Mouse (Mus musculus) frontal cortex, adult (tissue): ENCODE results near the gene Lhx1.

Experiments used
- ATAC-seq: cut with Nextera tagmentation; 2 replicates; pipeline ENCODE4 v1.9.2; 2017; ENCODE audit warnings: mild to moderate bottlenecking, moderate library complexity, mixed read lengths; ENCODE audit not compliant: low TSS enrichment

Gene Lhx1

DNA sequence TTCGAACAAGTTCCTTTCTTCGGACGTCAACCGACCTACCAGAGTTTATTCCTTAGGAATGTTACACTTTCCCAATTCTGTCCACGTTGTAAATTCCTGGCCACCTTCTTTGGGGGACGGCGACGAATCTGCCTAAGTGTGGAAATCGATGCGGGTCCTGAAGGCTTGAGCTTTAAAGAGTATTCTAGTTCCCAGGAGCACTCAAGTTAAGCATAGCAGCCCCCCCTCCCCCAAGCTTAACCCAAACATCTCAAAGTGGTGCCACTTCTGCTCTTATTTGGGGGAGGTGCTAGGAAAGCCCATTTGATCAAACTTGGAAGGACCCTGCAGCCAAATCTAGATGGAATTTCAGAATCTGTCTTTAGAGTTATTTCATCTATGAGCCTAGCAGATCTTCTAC, 1.1 kb upstream of the Lhx1 start:
- ATAC-seq, result no peak

GRCm38 (mm10) chr11:84524511-84525270, 644 bp downstream of the Lhx1 start:
- ATAC-seq, result no peak

DNA sequence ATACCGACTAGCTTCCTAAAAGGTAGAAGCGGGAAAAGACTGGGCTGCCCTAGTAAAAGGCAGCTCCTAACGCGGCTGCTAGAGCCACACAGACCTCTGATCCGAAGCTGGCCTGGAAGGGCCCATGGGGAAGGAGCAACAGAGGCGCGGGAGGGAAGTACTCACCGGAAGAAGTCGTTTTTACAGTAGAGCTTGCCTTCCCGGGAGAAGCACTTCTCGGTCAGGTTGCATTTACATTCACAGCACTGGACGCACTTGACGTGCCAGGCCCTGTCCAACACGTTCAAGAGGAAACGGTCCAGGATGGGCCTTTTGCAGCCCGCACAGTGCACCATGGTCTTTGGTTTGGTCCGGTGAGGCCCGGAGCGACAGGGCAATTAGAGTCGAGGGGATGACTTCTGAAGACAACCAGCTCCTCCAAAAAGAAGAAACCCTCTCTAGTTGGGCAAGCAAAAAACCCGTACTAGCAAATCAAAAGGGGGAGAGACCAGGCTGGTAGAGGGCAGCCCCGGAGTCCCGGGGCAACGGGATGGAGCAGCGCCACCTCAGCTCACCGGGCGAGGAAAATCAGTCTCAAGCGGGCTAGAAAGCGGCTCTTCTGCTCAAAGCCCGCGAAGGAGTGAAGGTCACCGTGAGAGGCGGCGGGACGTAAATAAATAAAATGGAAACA, 1.4 kb downstream of the Lhx1 start:
- no peak for ATAC-seq

DNA sequence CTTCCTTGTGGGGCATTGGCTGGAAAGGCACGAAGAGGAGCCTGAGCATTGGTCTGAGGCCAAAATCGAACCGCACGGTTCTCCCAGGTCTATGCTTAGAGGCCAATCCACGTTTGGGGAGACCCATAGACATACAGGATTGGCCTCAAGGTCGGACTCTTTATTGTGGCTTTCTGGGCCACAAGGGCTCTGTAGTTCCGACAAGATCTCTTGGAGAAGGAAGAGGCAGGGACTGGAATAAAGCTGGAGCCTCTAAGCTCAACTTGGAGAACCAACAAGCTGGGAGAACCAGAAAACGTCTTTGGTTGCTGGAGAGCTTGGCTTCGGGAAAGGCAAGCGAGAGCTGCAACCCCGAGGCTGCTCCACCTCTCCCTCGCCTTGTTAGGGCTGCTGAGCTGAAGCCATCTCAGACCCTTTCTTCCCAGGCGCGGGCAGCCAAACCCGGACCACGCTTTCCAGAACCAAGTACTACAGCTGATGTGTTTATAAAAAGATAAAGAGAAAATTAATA, 2.0 kb downstream of the Lhx1 start:
- ATAC-seq, result no peak

DNA sequence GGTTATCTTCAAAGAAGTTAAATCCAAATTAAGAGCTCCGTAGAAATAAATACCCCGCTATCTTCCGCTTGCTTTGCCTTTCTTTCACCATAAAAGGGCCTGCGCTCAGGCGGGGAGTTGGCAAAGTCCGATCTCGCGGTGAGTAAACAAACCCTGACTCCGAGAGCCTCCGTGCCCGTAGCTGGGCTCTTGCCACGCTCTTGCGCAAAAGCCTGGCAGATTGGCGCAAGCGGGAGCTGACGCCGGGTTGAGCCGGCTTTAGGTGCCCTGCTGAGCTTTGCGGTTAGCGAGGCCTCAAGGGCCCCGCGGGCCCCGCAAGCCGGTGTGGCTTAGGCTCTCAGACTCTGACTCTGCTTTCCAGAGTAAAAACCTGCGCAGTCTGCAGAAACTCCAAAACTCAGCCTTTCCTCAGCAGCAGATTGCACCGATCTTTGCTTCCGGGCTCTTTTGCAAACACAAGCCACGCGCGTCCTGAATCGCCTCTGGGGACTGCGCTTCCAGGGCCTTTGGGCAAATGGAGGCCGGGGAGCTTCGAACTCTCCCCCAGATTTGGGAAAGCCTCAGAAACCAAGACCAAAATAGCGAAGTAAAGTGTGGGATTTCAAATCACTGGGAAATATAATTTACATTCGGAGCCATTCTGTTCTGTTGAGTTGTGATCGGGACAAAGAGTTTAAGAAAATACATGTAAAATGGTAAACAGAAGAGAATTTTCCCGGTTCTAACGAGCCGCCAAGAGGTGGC, 2.6 kb downstream of the Lhx1 start:
- ATAC-seq, result no peak

GRCm38 (mm10) chr11:84521751-84522299, 3.5 kb downstream of the Lhx1 start:
- no peak for ATAC-seq

- no peak for ATAC-seq
Measured at GRCm38 (mm10) chr11:84521071-84521390, 4.3 kb downstream of the Lhx1 start.

GRCm38 (mm10) chr11:84520269-84521070, 4.9 kb downstream of the Lhx1 start:
- no peak for ATAC-seq

GRCm38 (mm10) chr11:84519576-84520268, 5.6 kb downstream of the Lhx1 start:
- no peak for ATAC-seq

GRCm38 (mm10) chr11:84519036-84519435, 6.3 kb downstream of the Lhx1 start:
- ATAC-seq, result no peak

GRCm38 (mm10) chr11:84518261-84518660, 7.1 kb downstream of the Lhx1 start:
- no peak for ATAC-seq

- ATAC-seq, result no peak
Measured at GRCm38 (mm10) chr11:84517431-84517830, 7.9 kb downstream of the Lhx1 start.

- ATAC-seq, result no peak
Measured at GRCm38 (mm10) chr11:84516501-84517240, 8.7 kb downstream of the Lhx1 start.

GRCm38 (mm10) chr11:84513171-84514116, 11.9 kb downstream of the Lhx1 start, which contains the start of gene Aatf:
Gene Aatf (minus strand): TSS chr11:84513522.
- ATAC-seq, result peak; percentile 99

- ATAC-seq, result no peak
Measured at GRCm38 (mm10) chr11:84512031-84512430, 13.3 kb downstream of the Lhx1 start.

GRCm38 (mm10) chr11:84504296-84504695, 21.0 kb downstream of the Lhx1 start:
- ATAC-seq, result no peak

- ATAC-seq, result no peak
Measured at GRCm38 (mm10) chr11:84497944-84498343, 27.4 kb downstream of the Lhx1 start.

DNA sequence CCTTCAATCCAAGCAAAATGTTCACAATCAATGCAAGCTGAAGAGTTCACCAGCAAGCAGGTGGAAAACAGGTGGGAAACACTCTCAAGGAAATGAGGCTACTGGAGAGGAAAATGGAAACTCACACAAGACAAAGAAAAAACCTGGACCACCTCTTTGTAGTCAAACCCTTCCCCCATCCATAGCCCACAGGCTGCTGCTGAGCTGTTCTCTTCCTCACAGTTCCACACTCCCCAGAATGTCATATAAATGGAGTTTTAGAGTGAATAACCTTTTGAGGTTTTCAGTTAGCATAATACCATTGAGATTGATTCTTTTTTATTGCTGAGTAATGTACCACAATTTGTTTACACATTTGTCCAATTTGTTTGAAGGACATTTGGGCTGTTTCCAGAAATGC, 28.4 kb downstream of the Lhx1 start:
- ATAC-seq, result no peak

GRCm38 (mm10) chr11:84495774-84496173, 29.6 kb downstream of the Lhx1 start:
- ATAC-seq, result no peak
